Mouse (Mus musculus) 3134 (cell line): Measurements from ENCODE around the gene Mlst8.

Experiments used
- DNase-seq: peaks from one replicate; pipeline ENCODE4 v3.0.0-alpha.2; 2011; ENCODE audit warnings: low spot score; ENCODE audit not compliant: insufficient read length; ENCODE audit errors: extremely low read depth

Gene Mlst8

DNA sequence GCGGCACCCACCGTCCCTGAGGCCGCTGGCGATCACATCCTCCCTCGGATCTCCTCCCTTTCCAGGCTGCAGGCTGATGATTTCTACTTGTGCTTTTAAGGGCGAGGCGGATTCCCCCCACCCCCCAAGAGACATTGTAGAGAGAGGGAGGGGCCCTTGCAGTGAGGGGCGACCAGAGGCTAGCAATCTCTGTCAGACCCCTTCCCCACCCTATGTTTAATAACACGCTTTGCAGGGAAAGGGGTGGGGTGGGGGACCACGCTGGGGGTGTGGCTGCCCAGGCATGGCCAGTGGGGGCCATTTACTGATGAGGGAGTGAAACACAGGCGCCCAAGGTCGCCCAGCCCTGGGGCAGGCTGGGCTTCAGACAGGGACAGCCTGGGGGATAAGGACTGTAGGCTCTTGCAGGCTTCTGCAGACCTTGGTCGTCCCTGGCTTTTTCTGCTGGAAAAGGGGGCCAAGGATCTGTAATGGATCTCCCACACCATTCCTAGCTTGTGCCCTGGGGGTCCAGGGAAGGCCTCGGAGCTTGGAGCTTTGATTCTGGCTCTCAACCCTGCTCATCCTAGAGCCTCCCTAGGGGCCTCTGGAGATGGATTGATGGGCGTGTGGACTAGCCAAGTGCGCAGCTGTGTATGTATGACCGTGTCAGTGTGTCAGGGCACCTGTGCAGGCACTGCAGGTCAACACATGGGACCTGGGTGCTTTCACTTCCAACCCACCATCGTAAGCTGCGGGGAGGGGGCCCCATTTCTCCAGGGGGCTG, 10.6 kb upstream of the Mlst8 start:
- DNase-seq: no peak

DNA sequence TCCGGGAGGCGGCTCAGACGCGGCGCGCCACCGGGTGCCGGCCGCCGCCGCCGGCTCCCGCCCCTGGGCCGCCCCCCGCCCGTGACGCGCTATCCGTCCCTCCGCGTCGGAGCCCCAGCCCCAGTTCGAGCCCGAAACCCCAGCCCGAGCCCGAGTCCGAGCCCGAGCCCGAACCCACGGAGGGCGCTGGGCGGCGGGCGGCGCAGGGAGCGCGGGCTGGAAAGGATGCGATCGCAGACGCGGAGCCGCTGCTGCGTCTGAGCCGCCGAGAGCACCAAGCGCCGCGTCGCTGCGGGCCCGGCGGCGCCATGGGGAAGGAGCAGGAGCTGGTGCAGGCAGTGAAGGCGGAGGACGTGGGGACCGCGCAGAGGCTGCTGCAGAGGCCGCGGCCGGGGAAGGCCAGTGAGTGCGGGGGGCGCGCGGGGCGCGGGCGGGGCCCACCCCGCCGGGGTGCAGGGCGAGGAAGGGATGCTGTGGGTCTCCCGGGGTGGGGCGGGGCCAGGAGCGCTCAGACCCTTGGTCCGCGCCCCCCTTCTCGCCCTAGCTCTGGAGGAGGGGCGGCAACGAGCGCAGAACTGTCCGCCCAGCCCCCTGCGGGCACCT, 9.9 kb upstream of the Mlst8 start:
- DNase-seq: no peak

DNA sequence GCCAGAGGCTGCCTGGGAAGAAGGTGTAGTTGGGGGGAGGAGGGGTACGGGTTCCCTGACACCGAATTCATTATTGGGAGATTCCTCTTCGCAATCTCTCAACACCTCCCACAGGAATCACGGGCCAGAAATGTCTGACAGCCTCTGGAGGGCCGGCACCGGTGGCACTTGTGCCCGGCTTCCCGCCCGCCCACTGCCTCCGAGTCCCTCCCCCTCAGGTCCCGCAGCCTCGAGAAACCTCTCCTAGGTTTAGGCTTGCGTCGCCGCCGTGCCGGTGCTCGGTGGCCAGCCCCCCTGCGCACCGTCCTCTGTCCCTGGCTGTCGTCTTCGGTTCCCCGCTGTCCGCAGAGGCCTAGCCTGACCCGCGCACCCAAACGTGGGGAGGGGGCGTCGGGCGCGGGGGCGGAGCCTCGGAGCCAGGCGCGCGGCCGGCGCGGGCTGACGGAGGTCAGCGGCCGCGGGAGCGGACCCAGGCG, 9.3 kb upstream of the Mlst8 start, which contains the start of gene Caskin1:
Gene Caskin1 (plus strand): TSS at position 416 of the 476 bp plus-strand sequence.
- no peak for DNase-seq

DNA sequence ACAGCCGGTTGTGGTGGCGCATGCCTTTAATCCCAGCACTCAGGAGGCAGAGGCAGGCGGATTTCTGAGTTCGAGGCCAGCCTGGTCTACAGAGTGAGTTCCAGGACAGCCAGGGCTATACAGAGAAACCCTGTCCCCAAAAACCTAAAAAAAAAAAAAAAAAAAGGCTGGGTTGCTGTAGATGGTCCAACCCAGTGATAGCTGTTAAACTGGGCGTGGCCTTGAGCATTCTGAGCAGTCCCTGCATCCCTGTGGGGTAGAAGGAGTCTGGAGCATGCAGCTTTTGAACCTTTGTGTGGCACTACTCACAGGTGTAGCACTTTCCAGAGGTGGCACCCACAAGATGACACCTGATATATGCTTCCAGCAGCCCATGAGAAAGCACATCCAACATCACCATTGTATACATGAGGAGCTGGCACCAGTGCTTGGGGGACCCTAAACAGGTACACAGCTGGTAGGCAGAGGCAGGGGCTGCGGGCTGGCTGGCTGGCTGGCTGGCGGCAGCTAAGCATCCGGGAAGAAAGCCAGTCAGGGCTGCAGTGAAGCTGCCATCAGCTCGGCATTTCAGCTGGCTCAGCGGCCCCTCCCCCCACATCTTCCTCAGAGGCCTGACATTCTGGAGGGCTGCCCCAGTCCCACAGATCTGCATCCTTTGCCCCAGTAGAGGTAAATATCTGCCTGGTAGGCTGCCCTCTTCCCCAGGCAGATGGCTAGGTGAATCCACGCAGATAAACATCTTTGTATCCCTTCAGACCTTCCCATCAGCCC, 6.4 kb upstream of the Mlst8 start:
- no peak for DNase-seq

DNA sequence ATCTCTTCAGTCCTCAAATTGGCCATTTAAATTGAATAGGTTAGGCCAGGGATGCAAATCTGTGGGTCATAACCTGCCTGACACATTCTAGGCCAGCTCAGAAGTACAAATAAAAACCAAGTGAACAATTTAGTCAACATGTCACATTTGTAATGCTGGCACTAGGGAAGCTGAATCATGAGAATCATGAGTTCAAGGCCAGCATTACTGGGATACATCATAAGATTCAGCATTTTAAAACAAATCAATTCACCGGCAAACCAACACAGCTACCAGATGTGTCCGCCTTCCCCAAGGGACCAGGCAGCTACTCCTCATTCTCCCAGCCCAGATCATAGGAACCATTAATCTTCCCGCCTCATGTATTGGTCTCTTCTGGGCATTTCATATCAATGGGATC, 4.6 kb upstream of the Mlst8 start:
- no peak for DNase-seq

DNA sequence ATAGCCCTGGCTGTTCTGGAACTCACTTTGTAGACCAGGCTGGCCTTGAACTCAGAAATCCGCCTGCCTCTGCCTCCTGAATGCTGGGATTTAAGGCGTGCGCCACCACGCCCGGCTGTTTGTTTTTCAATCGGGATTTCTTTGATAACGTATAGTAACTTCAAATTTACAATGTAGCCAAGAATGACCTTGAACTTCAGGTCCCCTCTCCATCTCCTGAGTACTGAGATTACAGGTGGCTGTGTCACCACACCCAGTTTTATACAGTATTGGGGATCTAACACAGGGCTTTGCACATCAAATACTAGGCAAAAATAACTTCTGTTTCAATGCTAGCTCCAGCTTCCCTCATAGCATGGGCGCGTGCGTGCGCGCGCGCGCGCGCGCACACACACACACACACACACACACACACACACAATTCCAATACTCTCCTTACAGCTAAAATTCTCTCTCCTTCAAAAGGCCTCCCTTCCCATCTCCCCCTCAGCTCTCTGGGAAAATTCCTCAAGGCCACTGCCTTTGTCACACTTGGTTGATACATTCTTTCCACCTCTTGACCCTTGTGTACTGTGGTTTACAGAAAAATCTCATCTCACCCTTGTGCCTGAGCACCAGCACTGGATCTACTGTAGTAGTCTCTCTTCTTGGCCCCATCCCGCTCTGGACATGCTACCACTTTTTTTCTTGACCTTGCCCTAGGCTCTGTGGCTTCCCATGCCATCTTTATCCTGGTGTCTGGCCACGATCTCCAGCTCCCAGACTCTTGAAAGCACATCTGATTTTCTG, 2.3 kb upstream of the Mlst8 start:
- no peak for DNase-seq

DNA sequence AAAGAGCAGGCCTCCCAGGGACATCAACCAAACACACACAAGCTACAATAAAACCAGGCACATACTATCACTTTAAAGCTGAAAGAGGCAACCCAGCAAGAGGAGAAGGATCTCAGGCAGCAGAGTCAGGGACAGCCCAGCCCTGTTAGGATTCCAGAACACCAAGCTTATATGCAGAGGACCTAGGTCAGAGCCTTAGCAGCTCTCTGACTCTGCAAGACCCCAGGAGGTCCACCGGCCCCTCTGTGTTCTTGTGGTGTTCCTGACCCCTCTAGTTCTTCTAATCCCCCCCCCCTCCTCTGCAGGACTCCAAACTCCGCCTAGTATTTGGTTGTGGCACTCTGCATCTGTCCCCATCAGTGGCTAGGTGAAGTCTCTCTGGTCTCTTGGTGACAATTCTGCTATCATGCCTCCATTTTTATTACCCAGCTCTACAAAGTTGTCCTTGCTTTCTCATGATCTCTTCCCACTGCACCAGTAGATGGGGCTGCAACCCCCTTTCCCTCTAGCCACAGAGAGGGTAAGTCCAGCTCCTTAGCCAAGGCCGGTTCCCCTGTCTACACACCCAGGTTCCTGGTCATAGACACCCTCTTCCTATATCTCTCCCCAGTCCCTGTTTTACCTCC, 1.4 kb upstream of the Mlst8 start:
- DNase-seq: no peak

DNA sequence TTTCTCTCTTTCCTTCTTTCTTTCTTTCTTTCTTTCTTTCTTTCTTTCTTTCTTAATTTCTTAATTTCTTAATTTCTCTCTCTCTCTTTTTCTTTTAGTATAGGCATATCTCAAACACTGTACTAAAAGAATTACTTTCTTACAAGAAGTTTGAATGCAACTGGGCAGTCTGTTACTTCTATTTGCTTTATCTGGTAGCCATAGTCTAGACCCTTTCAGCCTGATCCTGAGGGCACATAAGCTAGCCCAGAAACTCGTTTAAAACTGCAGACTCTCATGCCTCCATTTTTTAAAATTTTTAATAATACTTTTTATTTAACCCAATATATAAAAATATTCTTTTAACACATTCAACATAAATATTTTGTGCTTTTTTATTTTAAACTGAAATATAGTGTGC, 553 bp upstream of the Mlst8 start:
- no peak for DNase-seq

DNA sequence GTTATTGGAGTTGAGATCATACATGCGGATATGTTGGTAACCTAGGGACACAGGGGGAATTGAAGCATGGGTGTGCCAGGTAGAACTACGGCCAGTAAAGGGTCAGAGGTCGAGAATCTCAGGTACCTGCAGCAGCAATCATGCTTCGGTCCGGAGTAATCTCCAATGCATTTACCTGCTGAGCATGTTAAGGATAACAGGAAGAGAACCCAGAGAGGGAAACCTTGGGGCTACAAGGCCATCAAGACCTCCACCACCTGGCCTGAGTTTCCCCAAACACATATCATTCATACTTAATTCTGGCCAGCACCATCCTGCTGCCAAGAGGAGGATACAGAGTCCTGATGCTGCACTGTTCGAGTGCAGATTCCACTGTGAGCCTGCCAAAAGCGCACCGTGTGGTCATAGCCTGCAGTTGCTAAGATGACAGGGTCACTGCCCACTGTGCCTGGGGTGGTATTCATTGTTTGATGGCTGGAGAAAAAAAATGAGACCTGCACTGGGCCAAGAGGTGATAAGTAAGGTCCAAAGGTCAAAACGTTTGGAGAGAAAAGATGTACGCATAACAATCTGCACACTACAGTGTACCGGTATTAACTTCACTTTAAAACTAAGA, 785 bp downstream of the Mlst8 start:
- DNase-seq: no peak

DNA sequence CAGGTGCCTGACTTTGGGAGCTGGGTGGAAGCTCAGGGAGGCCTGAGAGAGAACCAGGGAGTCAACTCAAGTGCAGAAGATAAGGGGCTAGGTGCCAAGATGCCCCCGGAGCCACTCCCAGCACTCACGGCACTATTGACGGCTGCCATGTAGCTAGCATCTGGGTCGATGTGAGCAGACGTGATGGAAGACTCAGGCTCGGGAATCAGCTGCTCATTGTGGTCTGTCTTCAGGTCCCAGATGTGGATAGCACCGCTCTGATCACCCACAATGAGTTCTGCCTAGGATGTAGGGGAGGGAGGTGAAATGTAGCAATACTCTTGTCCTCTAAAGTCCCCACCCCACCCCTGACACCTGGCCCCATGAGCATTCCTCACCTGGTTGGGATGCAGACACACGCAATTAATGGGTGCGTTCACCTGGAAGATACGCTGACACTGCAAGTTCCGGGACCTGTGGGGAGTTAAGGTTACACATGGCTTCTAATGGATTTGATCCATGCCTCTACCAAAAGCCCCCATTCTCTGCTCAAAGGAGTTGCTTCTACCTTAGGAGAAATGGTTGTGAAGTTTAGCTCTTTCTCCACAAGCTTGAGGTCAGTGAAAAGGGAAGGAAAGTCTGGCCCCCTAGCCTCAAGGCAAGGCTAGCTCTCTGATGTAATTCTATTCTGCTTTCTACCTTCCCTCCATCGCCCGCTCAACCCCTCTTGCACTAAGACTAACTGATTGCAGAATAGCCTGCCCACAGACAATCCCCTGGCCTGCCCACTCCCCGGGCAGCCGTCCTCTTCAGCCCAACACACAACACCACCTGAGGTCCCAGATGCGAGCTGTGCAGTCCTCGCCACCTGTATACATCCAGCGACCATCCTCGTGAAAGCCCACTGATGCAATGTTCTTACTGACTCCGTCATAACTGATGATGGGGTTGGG, 1.6 kb downstream of the Mlst8 start:
- no peak for DNase-seq

DNA sequence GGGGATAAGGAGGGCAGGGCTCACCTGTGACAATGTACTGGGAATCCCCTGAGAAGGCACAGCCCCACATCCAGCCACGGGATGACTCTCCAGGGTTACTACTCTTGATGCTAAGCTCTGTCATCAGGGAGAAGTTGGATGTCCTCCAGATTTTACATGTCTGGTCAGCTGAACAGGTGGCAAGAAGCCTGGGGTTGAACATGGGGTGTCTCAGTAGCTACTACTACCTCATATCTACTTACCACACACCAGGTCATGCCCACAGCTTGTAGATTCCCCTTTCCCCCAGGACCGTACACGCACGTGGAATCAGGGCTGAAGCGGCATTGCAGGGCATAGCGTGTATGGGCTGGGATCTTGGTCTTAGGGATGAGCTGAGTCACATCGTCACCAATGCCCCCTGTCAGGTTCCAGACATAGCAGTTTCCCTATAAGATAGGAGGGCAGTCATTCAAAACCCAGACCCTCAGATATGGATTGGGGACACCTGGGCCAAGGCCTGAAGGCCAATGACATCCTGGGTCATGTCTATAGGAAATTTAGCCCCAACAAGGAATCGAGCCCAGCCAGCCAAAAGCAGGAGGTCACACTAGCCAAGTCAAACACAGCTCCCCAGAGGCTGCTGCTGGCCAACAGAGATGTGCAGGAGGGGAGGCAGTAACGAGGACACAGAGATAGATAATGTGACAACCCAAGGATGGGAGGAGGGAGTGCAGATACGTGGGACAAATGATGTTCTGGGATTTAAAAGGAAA, 2.7 kb downstream of the Mlst8 start:
- no peak for DNase-seq

DNA sequence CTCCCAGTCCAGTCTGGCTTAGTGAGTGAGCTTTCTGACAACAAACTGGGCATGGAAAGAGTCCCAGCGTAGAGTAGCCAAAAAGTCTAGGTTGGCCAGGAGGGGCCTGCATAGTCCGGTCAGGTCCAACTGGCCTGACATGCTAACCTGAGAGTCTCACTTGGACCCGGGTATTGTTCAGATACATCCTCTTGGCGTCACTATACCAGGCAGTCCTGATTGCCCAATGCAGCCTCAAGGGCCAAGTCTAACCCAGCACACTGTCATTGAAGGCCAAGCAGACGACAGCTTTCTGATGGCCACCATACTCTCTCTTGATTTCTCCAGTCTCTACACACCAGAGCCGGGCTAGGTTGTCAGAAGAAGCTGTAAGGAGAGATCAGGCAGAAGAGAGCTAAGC, 3.3 kb downstream of the Mlst8 start:
- no peak for DNase-seq

DNA sequence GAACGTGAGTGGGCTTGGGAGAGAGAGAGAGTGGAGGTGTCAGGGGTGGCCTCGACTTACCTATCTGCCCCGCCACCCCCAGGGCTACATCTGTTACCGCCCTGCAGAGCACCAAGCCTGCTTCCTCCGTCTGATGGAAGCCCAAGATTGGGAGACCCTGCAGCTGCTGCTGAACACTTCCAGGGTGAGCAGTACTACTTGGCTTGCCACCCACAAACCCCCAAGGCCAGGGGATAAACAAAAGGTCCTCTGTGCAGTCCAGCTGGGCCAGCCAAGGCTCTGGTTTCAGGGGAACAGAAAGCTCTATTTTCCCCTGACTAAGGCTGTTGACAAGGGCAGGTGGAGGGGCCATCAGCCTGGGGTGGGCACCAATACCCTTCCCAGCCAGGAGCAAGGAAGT, 4.3 kb downstream of the Mlst8 start:
- no peak for DNase-seq

DNA sequence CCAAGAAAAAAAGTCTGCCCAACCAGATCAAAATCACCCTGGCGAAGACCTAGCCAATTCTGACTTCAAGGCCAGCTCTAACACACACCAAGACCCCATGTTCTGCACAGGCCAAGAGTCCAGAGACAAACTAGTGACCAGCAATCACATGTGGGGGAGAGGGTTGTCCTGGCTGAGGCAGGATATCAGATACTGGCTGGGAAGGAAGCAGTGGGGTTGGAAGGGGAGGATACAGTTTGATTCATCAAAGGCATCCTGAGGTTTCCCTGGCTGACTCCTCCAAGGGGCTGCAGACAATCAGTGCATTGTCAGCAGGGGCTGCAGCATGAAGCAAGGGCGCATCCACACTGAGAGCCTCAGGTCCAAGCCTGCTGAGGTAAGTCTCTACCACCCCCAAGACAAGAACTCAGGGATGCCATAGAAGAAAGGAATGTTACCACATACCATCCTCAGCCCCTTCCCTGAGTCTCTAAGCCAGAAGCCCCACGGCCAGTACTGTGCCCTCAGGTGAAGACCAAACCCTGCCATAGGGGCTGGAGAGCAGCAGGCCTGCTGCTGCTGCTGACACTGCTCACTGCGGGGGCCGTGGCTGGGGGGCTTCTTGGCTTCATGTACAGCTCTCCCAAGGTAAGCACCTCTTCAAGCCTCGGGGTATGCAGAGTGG, 5.1 kb downstream of the Mlst8 start, which contains the start of gene Bricd5:
Gene Bricd5 (plus strand): TSS at position 273 of the 664 bp plus-strand sequence.
- DNase-seq: no peak

DNA sequence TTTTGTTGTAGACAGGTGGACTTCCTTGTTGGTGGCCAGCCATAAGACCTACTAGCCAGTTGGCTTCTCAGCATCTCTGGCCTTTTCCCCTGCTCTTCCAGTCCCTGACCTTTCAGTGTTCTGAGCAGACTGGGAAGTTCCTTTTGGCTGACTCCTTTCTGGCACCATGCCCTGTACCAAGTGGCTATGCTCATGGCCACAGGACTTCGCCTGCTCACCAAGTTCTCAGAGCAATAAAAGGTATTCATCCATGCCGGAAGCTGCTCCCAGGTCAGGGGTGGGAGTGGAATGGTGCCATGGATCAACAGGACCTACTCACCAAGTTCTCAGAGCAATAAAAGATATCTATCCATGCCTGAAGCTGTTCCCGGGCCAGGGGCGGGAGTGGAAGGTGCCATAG, 6.4 kb downstream of the Mlst8 start:
- DNase-seq: peak; percentile 56

DNA sequence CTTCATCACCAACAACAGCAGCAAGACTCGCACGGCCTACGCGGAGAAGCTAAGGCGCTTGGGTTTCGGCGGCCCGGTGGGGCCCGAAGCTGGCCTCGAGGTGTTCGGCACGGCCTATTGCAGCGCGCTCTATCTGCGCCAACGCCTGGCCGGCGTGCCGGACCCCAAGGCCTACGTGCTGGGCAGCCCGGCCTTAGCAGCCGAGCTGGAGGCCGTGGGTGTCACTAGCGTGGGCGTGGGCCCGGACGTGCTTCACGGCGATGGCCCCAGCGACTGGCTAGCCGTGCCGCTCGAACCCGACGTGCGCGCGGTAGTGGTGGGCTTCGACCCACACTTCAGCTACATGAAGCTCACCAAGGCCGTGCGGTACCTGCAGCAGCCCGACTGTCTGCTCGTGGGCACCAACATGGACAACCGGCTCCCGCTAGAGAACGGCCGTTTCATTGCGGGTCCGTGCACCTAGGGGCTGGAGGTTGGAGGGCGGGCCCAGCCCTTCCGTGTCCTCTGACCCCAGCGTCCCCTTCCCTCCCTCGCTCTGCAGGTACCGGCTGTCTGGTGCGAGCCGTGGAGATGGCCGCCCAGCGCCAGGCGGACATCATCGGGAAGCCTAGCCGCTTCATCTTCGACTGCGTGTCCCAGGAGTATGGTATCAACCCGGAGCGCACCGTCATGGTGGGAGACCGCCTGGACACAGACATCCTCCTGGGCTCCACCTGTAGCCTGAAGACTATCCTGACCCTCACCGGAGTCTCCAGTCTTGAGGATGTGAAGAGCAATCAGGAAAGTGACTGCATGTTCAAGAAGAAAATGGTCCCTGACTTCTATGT, 8.0 kb downstream of the Mlst8 start:
- peak; percentile 81 for DNase-seq
